Mouse (Mus musculus): ENCODE results near the gene 1700123O20Rik. TPM values are rescaled to one million over a fixed set of nuclear protein-coding genes. Genes with fewer than 3 reads are reported as not detected.

Gene 1700123O20Rik
- polyA plus RNA-seq, 1 experiment from 2014 or later, result 76.8 TPM

- H3K9ac ChIP-seq (ENCODE audit: low read depth, low read length), result no peak overlapping the region
- H3K9me3 ChIP-seq (ENCODE audit: control insufficient read depth), result no peaks in the 10 kb centered on the region
- WGBS, result 55% methylated on average over 23 of the region's 23 CpGs
- H3K4me1 ChIP-seq (replicated peaks; ENCODE audit: control insufficient read depth, insufficient read depth, low read length), result no peaks in the 10 kb centered on the region
- H3K27ac ChIP-seq (ENCODE audit: low read depth, low read length), result no peak overlapping the region
- TF ChIP-seq CTCF (IDR thresholded peaks at IDR 0.05; ENCODE audit: low read depth), result peak; percentile 96
- H3K4me2 ChIP-seq (replicated peaks; ENCODE audit: low read depth), result no peak overlapping the region
- ATAC-seq, result peak; percentile 59
- H3K27me3 ChIP-seq (replicated peaks; ENCODE audit: control insufficient read depth, insufficient read depth, low read length), result no peaks in the 10 kb centered on the region
- no peak overlapping the region for H3K4me3 ChIP-seq (ENCODE audit: low read depth, low read length)
- H3K36me3 ChIP-seq (ENCODE audit: control insufficient read depth, insufficient read depth), result peaks cover 54% of the 10 kb centered on the region
These were observed 35.2 kb upstream of the 1700123O20Rik start for GRCm38 (mm10) chr14:54650621-54651454.

GRCm38 (mm10) chr14:54651556-54651955 is 34.5 kb upstream of the 1700123O20Rik start:
- H3K4me1 ChIP-seq (replicated peaks; ENCODE audit: control insufficient read depth, insufficient read depth, low read length), result no peaks in the 10 kb centered on the region
- H3K36me3 ChIP-seq (ENCODE audit: control insufficient read depth, insufficient read depth), result peaks cover 54% of the 10 kb centered on the region
- no peak overlapping the region for H3K4me2 ChIP-seq (replicated peaks; ENCODE audit: low read depth)
- WGBS, result 79% methylated on average over 4 of the region's 4 CpGs
- no peaks in the 10 kb centered on the region for H3K27me3 ChIP-seq (replicated peaks; ENCODE audit: control insufficient read depth, insufficient read depth, low read length)
- no peak for TF ChIP-seq CTCF (IDR thresholded peaks at IDR 0.05; ENCODE audit: low read depth)
- no peak overlapping the region; the same call in 1 of the 2 replicates for H3K27ac ChIP-seq (ENCODE audit: low read depth, low read length)
- H3K9me3 ChIP-seq (ENCODE audit: control insufficient read depth), result no peaks in the 10 kb centered on the region
- no peak for ATAC-seq
- no peak overlapping the region for H3K4me3 ChIP-seq (ENCODE audit: low read depth, low read length)
- no peak overlapping the region for H3K9ac ChIP-seq (ENCODE audit: low read depth, low read length)

GRCm38 (mm10) chr14:54652787-54653186 is 33.2 kb upstream of the 1700123O20Rik start:
- WGBS, result 2% methylated on average over 7 of the region's 7 CpGs
- H3K4me1 ChIP-seq (replicated peaks; ENCODE audit: control insufficient read depth, insufficient read depth, low read length), result no peaks in the 10 kb centered on the region

GRCm38 (mm10) chr14:54653496-54653895 is 32.5 kb upstream of the 1700123O20Rik start:
- peak; percentile 15; the same call in 1 of the 2 replicates for TF ChIP-seq CTCF (IDR thresholded peaks at IDR 0.05; ENCODE audit: low read depth)
- Histone ChIP-seq H3K27ac (ENCODE audit: low read depth, low read length) (0 out of 2 replicates have a peak overlapping the region, but pooled peaks have one; percentile 6), H3K9ac (ENCODE audit: low read depth, low read length) (peak overlapping the region; percentile 41), H3K4me2 (replicated peaks; ENCODE audit: low read depth) (peak overlapping the region; percentile 71), H3K4me1 (replicated peaks; ENCODE audit: control insufficient read depth, insufficient read depth, low read length) (no peaks in the 10 kb centered on the region), H3K4me3 (ENCODE audit: low read depth, low read length) (peak overlapping the region; percentile 56), H3K36me3 (ENCODE audit: control insufficient read depth, insufficient read depth) (peaks cover 60% of the 10 kb centered on the region), H3K9me3 (ENCODE audit: control insufficient read depth) (no peaks in the 10 kb centered on the region), H3K27me3 (replicated peaks; ENCODE audit: control insufficient read depth, insufficient read depth, low read length) (no peaks in the 10 kb centered on the region)
- peak; percentile 78 for ATAC-seq
- under 1% methylated on average over 12 of the region's 12 CpGs for WGBS

More at GRCm38 (mm10) chr14:54652787-54653186, 33.2 kb upstream of the 1700123O20Rik start:
- Histone ChIP-seq H3K9me3 (ENCODE audit: control insufficient read depth) (no peaks in the 10 kb centered on the region), H3K4me3 (ENCODE audit: low read depth, low read length) (peak overlapping the region; percentile 56), H3K27ac (ENCODE audit: low read depth, low read length) (no peak overlapping the region), H3K27me3 (replicated peaks; ENCODE audit: control insufficient read depth, insufficient read depth, low read length) (no peaks in the 10 kb centered on the region), H3K9ac (ENCODE audit: low read depth, low read length) (peak overlapping the region; percentile 41; the same call in 1 of the 2 replicates), H3K4me2 (replicated peaks; ENCODE audit: low read depth) (peak overlapping the region; percentile 71), H3K36me3 (ENCODE audit: control insufficient read depth, insufficient read depth) (peaks cover 58% of the 10 kb centered on the region)
- no peak for TF ChIP-seq CTCF (IDR thresholded peaks at IDR 0.05; ENCODE audit: low read depth)
- ATAC-seq, result no peak

- H3K27me3 ChIP-seq (replicated peaks; ENCODE audit: control insufficient read depth, insufficient read depth, low read length), result no peaks in the 10 kb centered on the region
- H3K36me3 ChIP-seq (ENCODE audit: control insufficient read depth, insufficient read depth), result peaks cover 96% of the 10 kb centered on the region
- H3K4me2 ChIP-seq (replicated peaks; ENCODE audit: low read depth), result no peak overlapping the region
- no peak for ATAC-seq
- H3K9me3 ChIP-seq (ENCODE audit: control insufficient read depth), result no peaks in the 10 kb centered on the region
- TF ChIP-seq CTCF (IDR thresholded peaks at IDR 0.05; ENCODE audit: low read depth), result 0 out of 2 replicates have a peak, but pooled peaks have one; percentile 2
- H3K9ac ChIP-seq (ENCODE audit: low read depth, low read length), result no peak overlapping the region
- WGBS, result 78% methylated on average over 2 of the region's 2 CpGs
- no peaks in the 10 kb centered on the region for H3K4me1 ChIP-seq (replicated peaks; ENCODE audit: control insufficient read depth, insufficient read depth, low read length)
- H3K4me3 ChIP-seq (ENCODE audit: low read depth, low read length), result no peak overlapping the region
- H3K27ac ChIP-seq (ENCODE audit: low read depth, low read length), result no peak overlapping the region
These were observed 26.0 kb upstream of the 1700123O20Rik start for GRCm38 (mm10) chr14:54660009-54660408.

GRCm38 (mm10) chr14:54664477-54665222 is 21.4 kb upstream of the 1700123O20Rik start:
- Histone ChIP-seq H3K4me2 (replicated peaks; ENCODE audit: low read depth) (no peak overlapping the region), H3K4me1 (replicated peaks; ENCODE audit: control insufficient read depth, insufficient read depth, low read length) (no peaks in the 10 kb centered on the region), H3K9ac (ENCODE audit: low read depth, low read length) (no peak overlapping the region), H3K27ac (ENCODE audit: low read depth, low read length) (peak overlapping the region; percentile 7; the same call in 1 of the 2 replicates), H3K27me3 (replicated peaks; ENCODE audit: control insufficient read depth, insufficient read depth, low read length) (no peaks in the 10 kb centered on the region), H3K9me3 (ENCODE audit: control insufficient read depth) (no peaks in the 10 kb centered on the region), H3K4me3 (ENCODE audit: low read depth, low read length) (no peak overlapping the region), H3K36me3 (ENCODE audit: control insufficient read depth, insufficient read depth) (peaks cover 79% of the 10 kb centered on the region)
- 93% methylated on average over 10 of the region's 10 CpGs for WGBS
- no peak for TF ChIP-seq CTCF (IDR thresholded peaks at IDR 0.05; ENCODE audit: low read depth)
- ATAC-seq, result no peak
